Mouse (Mus musculus) heart, postnatal 0 days (tissue): ENCODE measurements at regions not wholly inside any gene's neighbourhood (a gene's known extent, or its start where the extent isn't known, plus 50 kb on each side); places are given as distances from the start of the nearest gene placed in this dataset.
A peak's percentile ranks its signal among the peaks of the same experiment; 100 is the strongest.
"Not testable (repeated sequence)": the region's sequence is repeated elsewhere in the genome, so short reads cannot be mapped to it uniquely, and the experiment has no call there.

ENCODE experiments used
- ATAC-seq: fragments of 200-750 bp; cut with Nextera tagmentation; 2 replicates; pipeline ENCODE4 v1.8.0; 2017; ENCODE audit warnings: low read depth, moderate number of reproducible peaks, moderate library complexity; ENCODE audit not compliant: insufficient read depth
- DNase-seq: peaks from one replicate; pipeline ENCODE4 v3.0.0-alpha.2; 2016; ENCODE audit warnings: low spot score
- H3K27ac ChIP-seq: fragments of 300-500 bp; sonication (generic); 2 replicates; pipeline ENCODE4 v1.5.1; 2014; ENCODE audit warnings: low read depth, mild to moderate bottlenecking
- H3K27me3 ChIP-seq: fragments of 300-500 bp; sonication (generic); 2 replicates; pipeline ENCODE4 v1.6.1; 2014; ENCODE audit warnings: low read length, mixed read lengths; ENCODE audit not compliant: control insufficient read depth, insufficient read depth
- H3K36me3 ChIP-seq: fragments of 300-500 bp; sonication (generic); replicated peaks from 2 replicates; pipeline ENCODE4 v1.6.1; 2014; ENCODE audit warnings: low read length, mixed read lengths; ENCODE audit not compliant: control insufficient read depth, insufficient read depth
- H3K4me1 ChIP-seq: fragments of 300-500 bp; sonication (generic); 2 replicates; pipeline ENCODE4 v1.6.1; 2014; ENCODE audit warnings: antibody characterized with exemption; ENCODE audit not compliant: control insufficient read depth, insufficient read depth
- H3K4me2 ChIP-seq: fragments of 300-500 bp; sonication (generic); 2 replicates; pipeline ENCODE4 v1.6.1; 2014; ENCODE audit warnings: low read depth, mild to moderate bottlenecking, low read length, moderate library complexity
- H3K4me3 ChIP-seq: fragments of 300-500 bp; sonication (generic); 2 replicates; pipeline ENCODE4 v1.5.1; 2014; ENCODE audit warnings: low read depth, low read length
- H3K9ac ChIP-seq: fragments of 300-500 bp; sonication (generic); replicated peaks from 2 replicates; pipeline ENCODE4 v1.6.1; 2014; ENCODE audit warnings: low read depth, low read length, mixed read lengths
- H3K9me3 ChIP-seq: fragments of 300-500 bp; sonication (generic); replicated peaks from 2 replicates; pipeline ENCODE4 v1.6.1; 2016; ENCODE audit warnings: low read length; ENCODE audit not compliant: control insufficient read depth
- CTCF ChIP-seq: IDR thresholded peaks from 2 replicates; pipeline ENCODE4 v1.5.1; 2016; ENCODE audit warnings: antibody characterized with exemption, control low read depth, low read depth
- EP300 ChIP-seq: IDR thresholded peaks from 2 replicates; pipeline ENCODE4 v1.6.1; 2016; ENCODE audit warnings: antibody characterized with exemption, low read depth
- WGBS: fragments of 180-500 bp; shearing (Covaris S2); extraction: QIAGEN DNeasy Blood & Tissue Kit; methylation state at CpG from one replicate; pipeline ENCODE4 v1.1.7; 2014; 5-methylcytosine and 5-hydroxymethylcytosine counted together

DNA sequence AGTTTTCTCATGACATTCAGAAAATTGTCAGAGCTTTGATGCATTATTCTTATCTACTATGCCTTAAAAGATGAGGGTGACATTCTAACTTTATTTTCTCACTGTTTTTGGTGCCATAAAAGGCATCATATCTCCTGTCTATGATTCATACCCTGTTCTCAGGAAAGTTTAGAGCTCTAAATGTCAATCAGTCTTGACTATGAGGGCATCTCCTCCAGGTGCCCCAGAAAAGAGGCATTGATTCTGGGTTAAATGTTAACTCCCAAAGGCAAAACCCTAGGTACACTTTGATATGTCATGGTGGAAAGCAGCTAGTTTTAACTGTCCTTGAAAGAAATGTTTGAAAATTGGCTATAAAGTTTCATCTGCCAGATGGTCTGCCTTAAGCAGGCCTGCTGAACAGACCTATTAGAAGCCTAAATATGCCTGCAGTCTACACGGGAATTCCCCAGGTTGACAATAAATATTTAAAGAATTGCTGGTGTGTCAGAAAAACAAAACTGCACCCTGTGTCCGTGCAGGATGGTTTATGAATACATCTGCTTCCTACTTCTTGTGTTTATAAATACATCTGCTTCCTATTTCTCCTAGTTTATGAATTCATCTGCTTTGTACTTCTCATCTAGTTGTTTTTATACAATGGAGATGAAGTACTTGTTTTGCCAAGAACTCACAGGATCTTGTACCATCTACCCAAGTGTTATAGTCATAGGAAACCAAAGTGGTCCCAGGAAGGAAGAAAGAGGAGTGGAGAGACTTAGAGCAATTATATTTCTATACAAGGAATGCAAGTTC is 172.3 kb downstream of the Snca start:
- H3K4me3 ChIP-seq: no peak overlapping the region

DNA sequence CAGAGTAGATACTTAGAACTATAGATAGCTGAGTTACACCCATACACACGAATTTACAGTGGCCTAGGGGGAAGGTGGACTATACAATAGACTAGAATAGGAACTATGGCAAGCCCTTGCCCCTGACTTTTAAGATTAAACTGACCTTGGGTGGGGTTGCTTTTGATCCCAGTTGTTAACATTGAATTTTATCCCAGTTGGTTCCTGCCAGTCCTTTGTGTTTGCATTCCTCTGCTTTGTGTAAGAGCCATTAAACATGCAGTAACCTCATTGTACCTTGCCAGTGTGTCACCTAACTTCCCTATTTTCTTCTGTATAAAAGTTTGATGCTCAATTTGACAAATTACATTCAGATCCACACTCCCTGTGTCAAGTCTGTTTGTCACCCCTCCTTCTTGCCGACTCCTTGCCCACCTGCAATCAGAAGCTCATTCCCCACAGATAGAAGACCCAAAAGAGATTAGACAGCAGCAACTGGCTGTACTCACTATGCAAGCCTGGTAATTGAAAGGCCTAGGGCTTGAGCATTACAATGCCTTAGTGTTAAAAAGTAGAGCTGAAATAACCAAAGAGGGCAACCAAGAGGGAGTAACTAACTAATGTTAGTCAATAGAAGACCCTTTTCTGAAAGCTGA is 182.6 kb downstream of the Snca start:
- H3K4me1 ChIP-seq, DNase-seq, H3K4me3 ChIP-seq, H3K36me3 ChIP-seq, H3K9me3 ChIP-seq, ATAC-seq, H3K27ac ChIP-seq, H3K4me2 ChIP-seq, H3K9ac ChIP-seq, H3K27me3 ChIP-seq: not testable (repeated sequence)
- 49% methylated on average over 2 of the region's 2 CpGs for WGBS

More for the DNA sequence above, 172.3 kb downstream of the Snca start:
- ATAC-seq (no peak), DNase-seq (no peak)
- Histone ChIP-seq H3K4me2 (no peak overlapping the region), H3K9me3 (no peaks in the 10 kb centered on the region), H3K9ac (no peak overlapping the region), H3K4me1 (no peaks in the 10 kb centered on the region), H3K27me3 (no peaks in the 10 kb centered on the region), H3K27ac (no peak overlapping the region), H3K36me3 (no peaks in the 10 kb centered on the region)
- TF ChIP-seq CTCF (no peak), EP300 (no peak)
- 36% methylated on average over 2 of the region's 2 CpGs for WGBS

DNA sequence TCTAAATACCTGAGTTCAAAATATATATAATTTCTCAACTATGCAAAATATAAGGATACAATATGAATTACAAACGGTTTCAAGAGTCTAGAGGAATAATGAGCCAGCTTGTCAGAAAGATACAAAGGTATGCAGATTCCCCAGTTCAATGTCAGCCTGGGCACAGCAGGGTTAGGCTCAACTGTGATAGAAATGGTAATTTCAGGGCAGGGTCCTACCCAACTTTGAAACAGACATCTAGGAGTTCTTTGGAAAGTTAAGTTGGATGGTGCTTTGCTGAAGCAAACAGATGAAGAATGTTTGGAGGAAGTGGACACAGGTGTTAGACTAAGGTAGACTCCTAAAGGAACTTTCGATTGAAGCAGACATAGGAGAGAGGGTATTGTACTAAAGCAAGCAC is 187.4 kb downstream of the Snca start:
- ATAC-seq: no peak
- TF ChIP-seq CTCF (no peak), EP300 (no peak)
- Histone ChIP-seq H3K27me3 (no peaks in the 10 kb centered on the region), H3K4me1 (no peaks in the 10 kb centered on the region), H3K9me3 (no peaks in the 10 kb centered on the region), H3K4me3 (no peak overlapping the region), H3K36me3 (no peaks in the 10 kb centered on the region), H3K27ac (no peak overlapping the region), H3K4me2 (no peak overlapping the region), H3K9ac (no peak overlapping the region)
- no peak for DNase-seq
- 55% methylated on average over 2 of the region's 2 CpGs for WGBS

DNA sequence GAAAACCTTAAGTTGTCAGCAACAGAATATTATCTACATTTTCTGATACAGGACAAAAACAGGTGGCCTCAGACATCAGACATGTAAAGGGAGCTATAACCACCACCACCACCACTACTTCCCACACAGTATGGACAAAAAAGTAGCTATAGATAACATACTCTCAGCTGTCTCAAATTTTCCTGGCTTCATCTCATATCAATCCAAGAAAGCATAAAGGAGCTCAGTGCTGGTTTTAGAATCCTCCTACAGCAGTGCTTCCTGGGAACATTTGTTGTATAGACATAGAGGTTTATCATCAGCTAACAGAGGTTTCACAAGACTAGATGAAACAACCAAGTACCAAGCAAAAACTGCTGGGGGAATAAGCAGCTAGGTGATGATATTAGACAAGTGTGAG is 213.3 kb downstream of the Snca start:
- Histone ChIP-seq H3K4me3 (no peak overlapping the region), H3K4me1 (no peaks in the 10 kb centered on the region), H3K9ac (no peak overlapping the region), H3K27me3 (no peaks in the 10 kb centered on the region), H3K4me2 (no peak overlapping the region), H3K27ac (no peak overlapping the region), H3K9me3 (no peaks in the 10 kb centered on the region), H3K36me3 (no peaks in the 10 kb centered on the region)
- ATAC-seq (no peak), DNase-seq (no peak)
- TF ChIP-seq CTCF: no peak
- no peak for TF ChIP-seq EP300

DNA sequence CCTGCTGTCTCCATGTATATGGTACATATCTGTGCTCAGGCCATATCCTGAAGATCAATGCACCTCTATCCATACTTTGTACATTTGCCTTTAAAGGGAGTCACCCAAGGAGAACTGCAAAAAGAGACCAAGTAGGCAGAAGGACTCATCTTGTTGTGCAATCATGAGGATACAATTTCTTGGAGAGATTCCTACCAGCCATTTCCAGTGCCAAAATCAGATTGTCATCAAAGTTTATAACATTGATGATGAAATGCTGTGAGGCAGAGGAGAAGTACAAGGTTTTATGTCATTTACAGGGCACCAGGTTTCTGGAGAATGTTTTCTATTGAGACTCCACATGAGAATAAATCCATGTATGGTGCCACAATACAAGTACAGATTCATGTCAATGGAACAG is 229.5 kb downstream of the Snca start:
- Histone ChIP-seq H3K9ac (no peak overlapping the region), H3K9me3 (no peaks in the 10 kb centered on the region), H3K4me1 (no peaks in the 10 kb centered on the region), H3K36me3 (no peaks in the 10 kb centered on the region), H3K27me3 (no peaks in the 10 kb centered on the region), H3K4me3 (no peak overlapping the region), H3K4me2 (no peak overlapping the region), H3K27ac (no peak overlapping the region)
- TF ChIP-seq CTCF (no peak), EP300 (no peak)
- ATAC-seq (no peak), DNase-seq (no peak)

DNA sequence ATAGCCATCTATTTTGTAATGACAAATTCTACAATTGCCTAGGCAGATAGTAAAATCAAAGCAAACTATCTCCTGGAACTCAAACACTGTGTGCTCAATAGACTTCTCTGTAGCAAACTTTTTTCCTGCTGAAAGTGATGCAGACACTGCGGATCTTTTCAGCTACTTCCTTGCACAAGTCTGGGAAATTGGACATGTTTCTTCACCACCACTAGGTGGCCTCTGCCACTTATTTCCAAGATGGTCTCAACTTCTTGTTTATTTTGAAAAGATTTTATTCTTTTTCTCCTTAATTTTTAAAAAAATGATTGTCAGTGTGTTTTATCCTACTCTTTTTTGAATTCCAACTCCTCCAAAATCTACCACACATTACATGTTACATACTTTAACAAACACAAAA is 265.4 kb downstream of the Snca start:
- Histone ChIP-seq H3K27me3 (no peaks in the 10 kb centered on the region), H3K9ac (no peak overlapping the region), H3K4me2 (no peak overlapping the region), H3K36me3 (no peaks in the 10 kb centered on the region), H3K4me1 (no peaks in the 10 kb centered on the region), H3K27ac (no peak overlapping the region), H3K9me3 (no peaks in the 10 kb centered on the region), H3K4me3 (no peak overlapping the region)
- TF ChIP-seq CTCF (peak; percentile 31), EP300 (no peak)
- ATAC-seq (no peak), DNase-seq (no peak)
- 64% methylated on average over 1 of the region's 1 CpGs for WGBS
